Mouse (Mus musculus) embryonic fibroblast, embryonic 13.5 days (primary cell): ENCODE results near the gene Rpl14.

ENCODE experiments used
- CTCF ChIP-seq: IDR thresholded peaks from 2 replicates; pipeline ENCODE4 v1.5.1; 2011; ENCODE audit warnings: mild to moderate bottlenecking, control low read depth, low read length, moderate library complexity, borderline replicate concordance; ENCODE audit not compliant: insufficient read depth
- POLR2A ChIP-seq: IDR thresholded peaks from 2 replicates; pipeline ENCODE4 v1.6.1; 2011; ENCODE audit warnings: low read depth, mild to moderate bottlenecking, control low read depth, low read length, moderate library complexity

GRCm38 (mm10) chr9:120619347-120619708 is 48.1 kb downstream of the Rpl14 start:
- TF ChIP-seq POLR2A (no peak), CTCF (no peak)
